Mouse (Mus musculus) intestine, embryonic 14.5 days (tissue): ENCODE results near the gene Rasgrp2. TPM values are rescaled to one million over a fixed set of nuclear protein-coding genes. Genes with fewer than 3 reads are reported as not detected.

Experiments used
- ATAC-seq: fragments of 200-750 bp; cut with Nextera tagmentation; replicated peaks from 2 replicates; pipeline ENCODE4 v1.8.0; 2017; ENCODE audit warnings: low read depth, moderate number of reproducible peaks, moderate TSS enrichment, moderate library complexity; ENCODE audit not compliant: low FRiP score, low TSS enrichment
- DNase-seq: peaks from one replicate; pipeline ENCODE4 v3.0.0-alpha.2; 2018; ENCODE audit warnings: low spot score
- H3K27ac ChIP-seq: fragments of 300-500 bp; sonication (generic); 2 replicates; pipeline ENCODE4 v1.5.1; 2014; ENCODE audit warnings: low read depth, mild to moderate bottlenecking, control low read depth
- H3K27me3 ChIP-seq: fragments of 300-500 bp; sonication (generic); replicated peaks from 2 replicates; pipeline ENCODE4 v1.6.1; 2014; ENCODE audit warnings: low read length, control low read depth; ENCODE audit not compliant: control insufficient read depth, insufficient read depth
- H3K36me3 ChIP-seq: fragments of 300-500 bp; sonication (generic); 2 replicates; pipeline ENCODE4 v1.6.1; 2014; ENCODE audit warnings: low read length, control low read depth; ENCODE audit not compliant: control insufficient read depth, insufficient read depth
- H3K4me1 ChIP-seq: fragments of 300-500 bp; sonication (generic); replicated peaks from 2 replicates; pipeline ENCODE4 v1.6.1; 2014; ENCODE audit warnings: low read length, control low read depth, mixed read lengths; ENCODE audit not compliant: control insufficient read depth, insufficient read depth
- H3K4me2 ChIP-seq: fragments of 300-500 bp; sonication (generic); 2 replicates; pipeline ENCODE4 v1.6.1; 2014; ENCODE audit warnings: low read length
- H3K4me3 ChIP-seq: fragments of 300-500 bp; sonication (generic); 2 replicates; pipeline ENCODE4 v1.5.1; 2014; ENCODE audit warnings: low read depth, low read length, control low read depth, mixed read lengths
- H3K9ac ChIP-seq: fragments of 300-500 bp; sonication (generic); 2 replicates; pipeline ENCODE4 v1.6.1; 2014; ENCODE audit warnings: mild to moderate bottlenecking, low read length
- H3K9me3 ChIP-seq: fragments of 300-500 bp; sonication (generic); 2 replicates; pipeline ENCODE4 v1.6.1; 2016; ENCODE audit warnings: low read length, control low read depth; ENCODE audit not compliant: control insufficient read depth
- WGBS: fragments of 180-500 bp; shearing (Covaris S2); extraction: QIAGEN DNeasy Blood & Tissue Kit; methylation state at CpG from one replicate; pipeline ENCODE4 v1.1.7; 2014; 5-methylcytosine and 5-hydroxymethylcytosine counted together
- polyA plus RNA-seq: library from polyadenylated mRNA; unstranded; fragments of >200 nt; fragmentation: Nextera tagmentation; extraction: Ambion mirVana; gene quantifications from 2 replicates; pipeline ENCODE4 v1.2.1, GENCODE M21; 2014

The Rasgrp2 gene
- 30.0 and 31.8 TPM in 2 replicates for polyA plus RNA-seq

GRCm38 (mm10) chr19:6399285-6400095 is at the start of gene Rasgrp2:
Rasgrp2 (plus strand) TSS chr19:6399340.
- no peaks in the 10 kb centered on the region for H3K9me3 ChIP-seq
- ATAC-seq: peak; percentile 26; the same call in 1 of the 2 replicates

GRCm38 (mm10) chr19:6351431-6352106 is 47.6 kb upstream of the Rasgrp2 start:
- DNase-seq: no peak
- no peak overlapping the region for H3K4me2 ChIP-seq
- H3K4me3 ChIP-seq: no peak overlapping the region
- ATAC-seq: no peak
- 62% methylated on average over 14 of the region's 14 CpGs for WGBS
- H3K4me1 ChIP-seq: no peaks in the 10 kb centered on the region
- no peaks in the 10 kb centered on the region for H3K27me3 ChIP-seq
- H3K36me3 ChIP-seq: peaks cover 14% of the 10 kb centered on the region; the same call in 1 of the 2 replicates
- H3K27ac ChIP-seq: no peak overlapping the region
- H3K9me3 ChIP-seq: no peaks in the 10 kb centered on the region
- H3K9ac ChIP-seq: no peak overlapping the region

More at GRCm38 (mm10) chr19:6399285-6400095, at the start of gene Rasgrp2:
- Histone ChIP-seq H3K27ac (no peak within 1 kb of the TSS; the same call in 1 of the 2 replicates), H3K4me2 (peak within 1 kb of the TSS; percentile 98), H3K27me3 (peaks cover 33% of the 10 kb centered on the region), H3K9ac (peak within 1 kb of the TSS; percentile 51), H3K4me3 (peak within 1 kb of the TSS; percentile 52), H3K36me3 (no peaks in the 10 kb centered on the region), H3K4me1 (peaks cover 35% of the 10 kb centered on the region)
- WGBS: under 1% methylated on average over 83 of the region's 87 CpGs
- DNase-seq: peak; percentile 71

GRCm38 (mm10) chr19:6352107-6352505 is 47.0 kb upstream of the Rasgrp2 start:
- Histone ChIP-seq H3K27me3 (no peaks in the 10 kb centered on the region), H3K9me3 (no peaks in the 10 kb centered on the region)
- WGBS: 84% methylated on average over 2 of the region's 2 CpGs

GRCm38 (mm10) chr19:6354030-6354429 is 45.1 kb upstream of the Rasgrp2 start:
- H3K4me2 ChIP-seq: no peak overlapping the region
- H3K4me1 ChIP-seq: no peaks in the 10 kb centered on the region
- H3K36me3 ChIP-seq: no peaks in the 10 kb centered on the region
- 85% methylated on average over 7 of the region's 7 CpGs for WGBS
- no peak overlapping the region for H3K27ac ChIP-seq
- no peak overlapping the region for H3K4me3 ChIP-seq
- DNase-seq: no peak
- H3K9me3 ChIP-seq: no peaks in the 10 kb centered on the region
- H3K9ac ChIP-seq: no peak overlapping the region
- no peak for ATAC-seq
- H3K27me3 ChIP-seq: no peaks in the 10 kb centered on the region

More at GRCm38 (mm10) chr19:6352107-6352505, 47.0 kb upstream of the Rasgrp2 start:
- ATAC-seq (no peak), DNase-seq (no peak)
- H3K4me2 ChIP-seq: no peak overlapping the region
- H3K4me1 ChIP-seq: no peaks in the 10 kb centered on the region
- H3K4me3 ChIP-seq: no peak overlapping the region
- H3K9ac ChIP-seq: no peak overlapping the region
- no peak overlapping the region for H3K27ac ChIP-seq
- peaks cover 8% of the 10 kb centered on the region; the same call in 1 of the 2 replicates for H3K36me3 ChIP-seq

GRCm38 (mm10) chr19:6361291-6361690 is 37.8 kb upstream of the Rasgrp2 start:
- no peak for ATAC-seq
- Histone ChIP-seq H3K36me3 (peaks cover 23% of the 10 kb centered on the region), H3K4me3 (no peak overlapping the region), H3K4me1 (peaks cover 11% of the 10 kb centered on the region), H3K9me3 (no peaks in the 10 kb centered on the region), H3K27ac (no peak overlapping the region), H3K4me2 (no peak overlapping the region), H3K27me3 (no peaks in the 10 kb centered on the region), H3K9ac (no peak overlapping the region)
- no peak for DNase-seq
- 90% methylated on average over 3 of the region's 3 CpGs for WGBS

GRCm38 (mm10) chr19:6363091-6363410 is 36.1 kb upstream of the Rasgrp2 start:
- H3K27ac ChIP-seq: peak overlapping the region; percentile 52
- H3K4me1 ChIP-seq: peaks cover 14% of the 10 kb centered on the region
- H3K36me3 ChIP-seq: peaks cover 40% of the 10 kb centered on the region
- H3K9me3 ChIP-seq: no peaks in the 10 kb centered on the region
- DNase-seq (no peak), ATAC-seq (no peak)
- peak overlapping the region; percentile 29; the same call in 1 of the 2 replicates for H3K9ac ChIP-seq
- 2% methylated on average over 11 of the region's 11 CpGs for WGBS
- peak overlapping the region; percentile 48 for H3K4me2 ChIP-seq
- no peaks in the 10 kb centered on the region for H3K27me3 ChIP-seq
- peak overlapping the region; percentile 93 for H3K4me3 ChIP-seq

- H3K36me3 ChIP-seq: peaks cover 46% of the 10 kb centered on the region
These were observed 35.5 kb upstream of the Rasgrp2 start, which contains the start of gene Sf1 for GRCm38 (mm10) chr19:6363411-6364240. Sf1 (plus strand) TSS chr19:6363690.

GRCm38 (mm10) chr19:6364317-6364725 is 34.8 kb upstream of the Rasgrp2 start:
- no peak; the same call in 1 of the 2 replicates for ATAC-seq
- Histone ChIP-seq H3K4me3 (peak overlapping the region; percentile 93), H3K4me1 (peaks cover 14% of the 10 kb centered on the region), H3K9me3 (no peaks in the 10 kb centered on the region), H3K9ac (peak overlapping the region; percentile 99), H3K4me2 (peak overlapping the region; percentile 60), H3K36me3 (peaks cover 53% of the 10 kb centered on the region), H3K27ac (peak overlapping the region; percentile 98), H3K27me3 (no peaks in the 10 kb centered on the region)
- peak; percentile 89 for DNase-seq
- 0% methylated on average over 55 of the region's 55 CpGs for WGBS

More at GRCm38 (mm10) chr19:6363411-6364240, 35.5 kb upstream of the Rasgrp2 start, which contains the start of gene Sf1:
- peak within 1 kb of the TSS; percentile 98 for H3K27ac ChIP-seq
- H3K9ac ChIP-seq: peak within 1 kb of the TSS; percentile 99
- H3K4me3 ChIP-seq: peak within 1 kb of the TSS; percentile 93
- peak; percentile 98 for ATAC-seq
- H3K4me1 ChIP-seq: peaks cover 14% of the 10 kb centered on the region
- H3K9me3 ChIP-seq: no peaks in the 10 kb centered on the region
- WGBS: 1% methylated on average over 83 of the region's 85 CpGs
- H3K4me2 ChIP-seq: peak within 1 kb of the TSS; percentile 60
- peak; percentile 97 for DNase-seq
- H3K27me3 ChIP-seq: no peaks in the 10 kb centered on the region
